Mouse (Mus musculus): Measurements from ENCODE around the gene Apoa2. TPM values are rescaled to one million over a fixed set of nuclear protein-coding genes. Genes with fewer than 3 reads are reported as not detected.

Gene Apoa2
- polyA plus RNA-seq, 1 experiment from 2014 or later, result 20,306 TPM

GRCm38 (mm10) chr1:171223168-171223567 lies 1.7 kb upstream of the Apoa2 start:
- Histone ChIP-seq H3K9ac (replicated peaks) (peak overlapping the region; percentile 61), H3K4me3 (ENCODE audit: low read depth, low read length) (peak overlapping the region; percentile 66)
- 55% methylated on average over 6 of the region's 6 CpGs for whole genome bisulfite sequencing (ENCODE audit: insufficient replicate concordance)

DNA sequence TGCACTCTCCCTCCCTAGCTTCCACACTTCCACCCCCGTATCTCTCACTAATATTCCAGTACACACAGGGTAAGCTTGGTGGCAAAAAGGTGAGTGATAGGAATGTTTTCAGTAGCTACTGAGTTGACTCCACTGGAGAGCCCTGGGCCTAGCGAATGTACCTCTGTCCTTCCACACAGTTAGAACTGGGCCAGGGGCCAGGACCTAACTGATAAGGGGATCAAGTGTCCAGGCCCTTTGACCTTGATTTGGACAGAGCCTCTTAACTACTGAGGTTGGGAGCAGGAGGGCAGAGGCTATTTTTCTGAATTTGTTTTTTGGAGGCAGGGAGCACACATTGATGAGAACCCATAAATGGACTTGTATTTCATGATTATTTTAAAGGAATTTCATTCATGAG lies 1.1 kb upstream of the Apoa2 start:
- TF ChIP-seq EP300 (IDR thresholded peaks at IDR 0.05; ENCODE audit: low read depth) (no peak; the same call in 1 of the 2 replicates), CTCF (IDR thresholded peaks at IDR 0.05; ENCODE audit: low read depth) (no peak)
- Histone ChIP-seq H3K27ac (ENCODE audit: low read depth) (peak overlapping the region; percentile 95), H3K4me2 (ENCODE audit: low read depth, low read length) (no peak overlapping the region), H3K27me3 (ENCODE audit: insufficient read depth, low read length) (no peaks in the 10 kb centered on the region), H3K9me3 (ENCODE audit: low read length) (no peaks in the 10 kb centered on the region), H3K4me1 (ENCODE audit: insufficient read depth) (peaks cover 19% of the 10 kb centered on the region), H3K4me3 (ENCODE audit: low read depth, low read length) (no peak overlapping the region), H3K9ac (replicated peaks) (no peak overlapping the region), H3K36me3 (replicated peaks; ENCODE audit: insufficient read depth, low read length) (peaks cover 11% of the 10 kb centered on the region)
- ATAC-seq (peak; percentile 62), DNase-seq (peak; percentile 75)
- 61% methylated on average over 2 of the region's 2 CpGs for WGBS (ENCODE audit: insufficient replicate concordance)

More at GRCm38 (mm10) chr1:171223168-171223567, 1.7 kb upstream of the Apoa2 start:
- H3K36me3 ChIP-seq (replicated peaks; ENCODE audit: insufficient read depth, low read length), result peaks cover 18% of the 10 kb centered on the region
- no peak for TF ChIP-seq CTCF (IDR thresholded peaks at IDR 0.05; ENCODE audit: low read depth)
- TF ChIP-seq EP300 (IDR thresholded peaks at IDR 0.05; ENCODE audit: low read depth), result no peak
- H3K4me2 ChIP-seq (ENCODE audit: low read depth, low read length), result peak overlapping the region; percentile 92
- peaks cover 19% of the 10 kb centered on the region for H3K4me1 ChIP-seq (ENCODE audit: insufficient read depth)
- no peaks in the 10 kb centered on the region for H3K27me3 ChIP-seq (ENCODE audit: insufficient read depth, low read length)
- H3K27ac ChIP-seq (ENCODE audit: low read depth), result peak overlapping the region; percentile 95
- no peak for ATAC-seq
- no peak for DNase-seq
- no peaks in the 10 kb centered on the region for H3K9me3 ChIP-seq (ENCODE audit: low read length)

DNA sequence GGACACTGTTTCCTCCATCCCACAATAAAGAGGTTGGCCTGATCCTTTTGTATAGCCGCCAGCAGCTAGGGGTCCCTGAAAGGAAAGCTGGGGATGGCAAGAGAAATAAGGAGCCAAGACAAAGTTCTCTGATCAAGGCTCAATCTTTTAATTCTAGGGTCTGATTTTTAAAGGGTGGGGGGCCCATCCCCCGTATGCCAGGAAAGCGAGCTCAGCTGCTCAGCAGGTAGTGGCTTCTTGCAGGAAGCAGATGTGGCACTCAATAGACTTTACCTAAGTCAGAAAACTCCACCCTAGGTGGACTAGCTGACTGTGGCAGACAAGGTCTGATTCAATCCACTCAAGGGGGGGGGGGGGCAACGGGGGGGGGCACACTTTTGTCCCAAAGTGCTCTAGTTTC lies 1.9 kb downstream of the Apoa2 start:
- 41% methylated on average over 4 of the region's 4 CpGs for WGBS (ENCODE audit: insufficient replicate concordance)

GRCm38 (mm10) chr1:171227879-171228278 lies 3.0 kb downstream of the Apoa2 start:
- Histone ChIP-seq H3K9me3 (ENCODE audit: low read length) (no peaks in the 10 kb centered on the region), H3K9ac (replicated peaks) (no peak overlapping the region), H3K27ac (ENCODE audit: low read depth) (peak overlapping the region; percentile 95; the same call in 1 of the 2 replicates), H3K4me1 (ENCODE audit: insufficient read depth) (peaks cover 24% of the 10 kb centered on the region), H3K4me2 (ENCODE audit: low read depth, low read length) (no peak overlapping the region), H3K27me3 (ENCODE audit: insufficient read depth, low read length) (no peaks in the 10 kb centered on the region), H3K4me3 (ENCODE audit: low read depth, low read length) (no peak overlapping the region), H3K36me3 (replicated peaks; ENCODE audit: insufficient read depth, low read length) (no peaks in the 10 kb centered on the region)
- ATAC-seq, result no peak
- 43% methylated on average over 1 of the region's 1 CpGs for WGBS (ENCODE audit: insufficient replicate concordance)
- TF ChIP-seq CTCF (IDR thresholded peaks at IDR 0.05; ENCODE audit: low read depth) (no peak), EP300 (IDR thresholded peaks at IDR 0.05; ENCODE audit: low read depth) (no peak)
- DNase-seq, result no peak

More for the DNA sequence above, 1.9 kb downstream of the Apoa2 start:
- H3K36me3 ChIP-seq (replicated peaks; ENCODE audit: insufficient read depth, low read length), result no peaks in the 10 kb centered on the region
- ATAC-seq (no peak), DNase-seq (no peak)
- no peaks in the 10 kb centered on the region for H3K27me3 ChIP-seq (ENCODE audit: insufficient read depth, low read length)
- peak overlapping the region; percentile 63 for H3K4me2 ChIP-seq (ENCODE audit: low read depth, low read length)
- no peaks in the 10 kb centered on the region for H3K9me3 ChIP-seq (ENCODE audit: low read length)
- TF ChIP-seq EP300 (IDR thresholded peaks at IDR 0.05; ENCODE audit: low read depth), result no peak
- TF ChIP-seq CTCF (IDR thresholded peaks at IDR 0.05; ENCODE audit: low read depth), result no peak
- no peak overlapping the region for H3K9ac ChIP-seq (replicated peaks)
- H3K4me1 ChIP-seq (ENCODE audit: insufficient read depth), result peaks cover 24% of the 10 kb centered on the region
- H3K4me3 ChIP-seq (ENCODE audit: low read depth, low read length), result peak overlapping the region; percentile 50
- peak overlapping the region; percentile 95 for H3K27ac ChIP-seq (ENCODE audit: low read depth)

DNA sequence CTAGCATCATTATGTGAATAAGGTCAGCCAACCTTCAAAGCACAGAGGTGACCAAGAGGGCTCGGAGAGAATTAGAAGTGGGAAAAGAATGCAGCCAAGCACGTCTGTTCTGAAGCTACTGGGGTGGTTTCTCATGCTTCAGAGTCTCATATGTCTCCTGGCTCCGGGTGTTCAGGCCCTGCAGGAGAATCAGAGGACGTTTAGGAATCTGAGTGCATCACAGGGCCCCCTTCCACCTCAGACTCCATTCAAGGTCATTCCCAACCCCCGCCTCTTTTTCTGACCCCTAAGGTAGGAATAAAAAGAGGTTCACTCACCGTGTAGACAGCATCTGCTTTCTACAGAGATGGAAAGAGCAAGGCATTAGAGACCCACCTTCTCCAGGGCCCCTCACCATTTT lies 4.9 kb downstream of the Apoa2 start:
- DNase-seq (no peak), ATAC-seq (no peak)
- Histone ChIP-seq H3K36me3 (replicated peaks; ENCODE audit: insufficient read depth, low read length) (peaks cover 9% of the 10 kb centered on the region), H3K4me2 (ENCODE audit: low read depth, low read length) (no peak overlapping the region), H3K4me1 (ENCODE audit: insufficient read depth) (peaks cover 23% of the 10 kb centered on the region), H3K27me3 (ENCODE audit: insufficient read depth, low read length) (no peaks in the 10 kb centered on the region), H3K9ac (replicated peaks) (no peak overlapping the region), H3K9me3 (ENCODE audit: low read length) (no peaks in the 10 kb centered on the region), H3K4me3 (ENCODE audit: low read depth, low read length) (no peak overlapping the region), H3K27ac (ENCODE audit: low read depth) (no peak overlapping the region)
- TF ChIP-seq CTCF (IDR thresholded peaks at IDR 0.05; ENCODE audit: low read depth) (no peak), EP300 (IDR thresholded peaks at IDR 0.05; ENCODE audit: low read depth) (no peak)
- WGBS (ENCODE audit: insufficient replicate concordance), result 71% methylated on average over 6 of the region's 6 CpGs

DNA sequence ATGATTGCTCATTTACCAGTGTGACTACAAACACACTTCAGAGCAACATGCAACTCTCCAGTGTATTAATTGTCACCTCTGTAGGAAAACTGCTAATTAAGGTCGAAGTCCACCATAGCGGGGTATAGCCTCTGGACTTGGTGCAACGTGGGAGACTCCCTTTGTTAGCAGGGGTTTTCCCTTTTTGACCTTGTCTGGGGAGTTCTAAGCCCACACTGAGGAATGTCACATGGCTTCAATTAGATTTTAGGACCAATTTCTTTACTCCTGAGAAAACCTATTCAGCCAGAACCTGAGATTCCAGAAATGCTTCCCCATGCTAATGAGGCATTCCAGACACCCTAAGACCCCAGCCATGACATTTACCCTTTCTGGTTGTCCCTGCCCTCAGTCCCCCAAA lies 5.4 kb downstream of the Apoa2 start:
- WGBS (ENCODE audit: insufficient replicate concordance), result 76% methylated on average over 3 of the region's 3 CpGs
- Histone ChIP-seq H3K36me3 (replicated peaks; ENCODE audit: insufficient read depth, low read length) (peaks cover 12% of the 10 kb centered on the region), H3K27me3 (ENCODE audit: insufficient read depth, low read length) (no peaks in the 10 kb centered on the region), H3K4me2 (ENCODE audit: low read depth, low read length) (no peak overlapping the region), H3K9me3 (ENCODE audit: low read length) (no peaks in the 10 kb centered on the region), H3K27ac (ENCODE audit: low read depth) (no peak overlapping the region), H3K9ac (replicated peaks) (no peak overlapping the region), H3K4me3 (ENCODE audit: low read depth, low read length) (no peak overlapping the region), H3K4me1 (ENCODE audit: insufficient read depth) (peaks cover 23% of the 10 kb centered on the region)
- TF ChIP-seq EP300 (IDR thresholded peaks at IDR 0.05; ENCODE audit: low read depth) (no peak), CTCF (IDR thresholded peaks at IDR 0.05; ENCODE audit: low read depth) (no peak)
- DNase-seq (no peak), ATAC-seq (no peak)

GRCm38 (mm10) chr1:171231844-171232243 lies 7.0 kb downstream of the Apoa2 start:
- Histone ChIP-seq H3K36me3 (replicated peaks; ENCODE audit: insufficient read depth, low read length) (peaks cover 27% of the 10 kb centered on the region), H3K4me2 (ENCODE audit: low read depth, low read length) (peak overlapping the region; percentile 51), H3K9me3 (ENCODE audit: low read length) (no peaks in the 10 kb centered on the region), H3K4me3 (ENCODE audit: low read depth, low read length) (peak overlapping the region; percentile 48), H3K27ac (ENCODE audit: low read depth) (peak overlapping the region; percentile 82), H3K4me1 (ENCODE audit: insufficient read depth) (peaks cover 23% of the 10 kb centered on the region), H3K9ac (replicated peaks) (no peak overlapping the region), H3K27me3 (ENCODE audit: insufficient read depth, low read length) (no peaks in the 10 kb centered on the region)
- 30% methylated on average over 4 of the region's 4 CpGs for WGBS (ENCODE audit: insufficient replicate concordance)
- no peak for TF ChIP-seq EP300 (IDR thresholded peaks at IDR 0.05; ENCODE audit: low read depth)
- no peak for DNase-seq
- ATAC-seq, result no peak
